Mouse (Mus musculus): ENCODE results near the gene Kif9. TPM values are rescaled to one million over a fixed set of nuclear protein-coding genes. Genes with fewer than 3 reads are reported as not detected.

Gene Kif9
- total RNA-seq, 1 experiment: 0.71 TPM

GRCm38 (mm10) chr9:110532538-110533291 is 56.0 kb downstream of the Kif9 start, which contains the start of gene Setd2:
Gene Setd2, plus strand, starts transcription at chr9:110532597.
- H3K4me3 ChIP-seq (ENCODE audit: insufficient read depth in 1 of 2, low read depth in 1 of 2, low read length in 2 of 2, poor library complexity in 1 of 2, severe bottlenecking in 1 of 2): peak within 1 kb of the TSS; percentile 94
- peak within 1 kb of the TSS; percentile 78 for H3K27ac ChIP-seq (ENCODE audit: insufficient read depth, low read depth, low read length, poor library complexity, severe bottlenecking)
- in situ Hi-C loops (cut with MboI; ENCODE audit: low sequenced_read_pairs in 2 of 2, unreplicated experiment in 2 of 2): no loop called here
- H3K36me3 ChIP-seq (ENCODE audit: control insufficient read depth, insufficient read depth, low read length, poor library complexity, severe bottlenecking): no peaks in the 10 kb centered on the region
- no peak for TF ChIP-seq ZNF384 (IDR thresholded peaks at IDR 0.05; ENCODE audit: low read depth, low read length)
- TF ChIP-seq MAFK (IDR thresholded peaks at IDR 0.05; ENCODE audit: insufficient read depth, low read depth, low read length): no peak
- no peak for TF ChIP-seq HCFC1 (IDR thresholded peaks at IDR 0.05; ENCODE audit: borderline replicate concordance, insufficient read depth, low read length)
- TF ChIP-seq CHD2 (IDR thresholded peaks at IDR 0.05; ENCODE audit: low read depth, low read length): no peak
- TF ChIP-seq ZC3H11A (IDR thresholded peaks at IDR 0.05; ENCODE audit: borderline replicate concordance, low read depth, low read length): no peak
- peak within 1 kb of the TSS; percentile 95 for H3K9ac ChIP-seq (ENCODE audit: insufficient read depth, low read depth, low read length, poor library complexity, severe bottlenecking)
- no peaks in the 10 kb centered on the region for H3K9me3 ChIP-seq (ENCODE audit: control insufficient read depth, insufficient read depth, low read depth, low read length)
- no peak for DNase-seq (ENCODE audit: low read depth, low spot score)
- H3K4me1 ChIP-seq (ENCODE audit: control insufficient read depth in 2 of 2, insufficient read depth in 2 of 2, low read length in 2 of 2, poor library complexity in 1 of 2): peaks cover 5 to 9% of the 10 kb centered on the region in 2 experiments; a peak in 3 of 4 replicates

DNA sequence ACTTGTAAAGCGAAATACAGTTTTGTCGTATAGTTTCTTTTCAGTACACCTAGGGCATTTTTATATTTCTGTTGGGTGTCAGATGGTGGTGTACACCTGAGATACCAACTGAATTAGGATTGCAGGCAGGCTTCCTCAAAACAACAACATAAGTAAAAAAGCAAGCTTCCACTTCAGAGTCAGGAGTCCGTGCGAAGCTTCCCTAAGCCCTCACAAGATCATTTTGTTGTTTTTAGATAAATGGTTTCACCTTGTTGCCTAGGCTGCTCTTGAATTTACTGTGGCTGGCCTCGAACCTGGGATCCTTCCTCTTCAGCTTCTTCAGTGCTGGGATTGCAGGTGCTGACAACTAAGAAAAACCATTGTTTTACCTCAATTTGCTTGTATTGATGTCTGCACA is 56.9 kb downstream of the Kif9 start:
- no peaks in the 10 kb centered on the region for H3K9me3 ChIP-seq (ENCODE audit: control insufficient read depth, insufficient read depth, low read depth, low read length)
- H3K36me3 ChIP-seq (ENCODE audit: control insufficient read depth, insufficient read depth, low read length, poor library complexity, severe bottlenecking): no peaks in the 10 kb centered on the region
- H3K27ac ChIP-seq (ENCODE audit: insufficient read depth, low read depth, low read length, poor library complexity, severe bottlenecking): no peak overlapping the region
- TF ChIP-seq ZNF384 (IDR thresholded peaks at IDR 0.05; ENCODE audit: low read depth, low read length) (no peak), HCFC1 (IDR thresholded peaks at IDR 0.05; ENCODE audit: borderline replicate concordance, insufficient read depth, low read length) (no peak), CHD2 (IDR thresholded peaks at IDR 0.05; ENCODE audit: low read depth, low read length) (no peak), MAFK (IDR thresholded peaks at IDR 0.05; ENCODE audit: insufficient read depth, low read depth, low read length) (no peak), ZC3H11A (IDR thresholded peaks at IDR 0.05; ENCODE audit: borderline replicate concordance, low read depth, low read length) (no peak)
- H3K9ac ChIP-seq (ENCODE audit: insufficient read depth, low read depth, low read length, poor library complexity, severe bottlenecking): peak overlapping the region; percentile 49; the same call in 1 of the 2 replicates
- no peak for DNase-seq (ENCODE audit: low read depth, low spot score)
- in situ Hi-C loops (cut with MboI; ENCODE audit: low sequenced_read_pairs in 2 of 2, unreplicated experiment in 2 of 2): no loop called here
- H3K4me3 ChIP-seq (ENCODE audit: insufficient read depth in 1 of 2, low read depth in 1 of 2, low read length in 2 of 2, poor library complexity in 1 of 2, severe bottlenecking in 1 of 2): peak overlapping the region; percentile 94; a peak in 3 of 4 replicates
- peaks cover 5 to 9% of the 10 kb centered on the region in 2 experiments; a peak in 3 of 4 replicates for H3K4me1 ChIP-seq (ENCODE audit: control insufficient read depth in 2 of 2, insufficient read depth in 2 of 2, low read length in 2 of 2, poor library complexity in 1 of 2)

GRCm38 (mm10) chr9:110535114-110535513 is 58.4 kb downstream of the Kif9 start:
- DNase-seq (ENCODE audit: low read depth, low spot score): no peak
- Histone ChIP-seq H3K27ac (ENCODE audit: insufficient read depth, low read depth, low read length, poor library complexity, severe bottlenecking) (no peak overlapping the region), H3K9ac (ENCODE audit: insufficient read depth, low read depth, low read length, poor library complexity, severe bottlenecking) (no peak overlapping the region), H3K9me3 (ENCODE audit: control insufficient read depth, insufficient read depth, low read depth, low read length) (no peaks in the 10 kb centered on the region), H3K4me1 (ENCODE audit: control insufficient read depth in 2 of 2, insufficient read depth in 2 of 2, low read length in 2 of 2, poor library complexity in 1 of 2) (peaks cover 4 to 9% of the 10 kb centered on the region in 2 experiments; a peak in 3 of 4 replicates), H3K4me3 (ENCODE audit: insufficient read depth in 1 of 2, low read depth in 1 of 2, low read length in 2 of 2, poor library complexity in 1 of 2, severe bottlenecking in 1 of 2) (no peak overlapping the region), H3K36me3 (ENCODE audit: control insufficient read depth, insufficient read depth, low read length, poor library complexity, severe bottlenecking) (no peaks in the 10 kb centered on the region)
- in situ Hi-C loops (cut with MboI; ENCODE audit: low sequenced_read_pairs in 2 of 2, unreplicated experiment in 2 of 2): no loop called here
- no peak for TF ChIP-seq ZNF384 (IDR thresholded peaks at IDR 0.05; ENCODE audit: low read depth, low read length)
- TF ChIP-seq ZC3H11A (IDR thresholded peaks at IDR 0.05; ENCODE audit: borderline replicate concordance, low read depth, low read length): no peak
- no peak for TF ChIP-seq CHD2 (IDR thresholded peaks at IDR 0.05; ENCODE audit: low read depth, low read length)
- TF ChIP-seq MAFK (IDR thresholded peaks at IDR 0.05; ENCODE audit: insufficient read depth, low read depth, low read length): no peak
- TF ChIP-seq HCFC1 (IDR thresholded peaks at IDR 0.05; ENCODE audit: borderline replicate concordance, insufficient read depth, low read length): no peak

GRCm38 (mm10) chr9:110536636-110537035 is 59.9 kb downstream of the Kif9 start:
- no peaks in the 10 kb centered on the region for H3K9me3 ChIP-seq (ENCODE audit: control insufficient read depth, insufficient read depth, low read depth, low read length)
- H3K36me3 ChIP-seq (ENCODE audit: control insufficient read depth, insufficient read depth, low read length, poor library complexity, severe bottlenecking): no peaks in the 10 kb centered on the region
- in situ Hi-C loops (cut with MboI; ENCODE audit: low sequenced_read_pairs in 2 of 2, unreplicated experiment in 2 of 2): no loop called here
- DNase-seq (ENCODE audit: low read depth, low spot score): no peak
- no peak overlapping the region for H3K27ac ChIP-seq (ENCODE audit: insufficient read depth, low read depth, low read length, poor library complexity, severe bottlenecking)
- no peak overlapping the region for H3K9ac ChIP-seq (ENCODE audit: insufficient read depth, low read depth, low read length, poor library complexity, severe bottlenecking)
- peaks cover 2 to 6% of the 10 kb centered on the region in 2 experiments; a peak in 1 of 4 replicates for H3K4me1 ChIP-seq (ENCODE audit: control insufficient read depth in 2 of 2, insufficient read depth in 2 of 2, low read length in 2 of 2, poor library complexity in 1 of 2)
- H3K4me3 ChIP-seq (ENCODE audit: insufficient read depth in 1 of 2, low read depth in 1 of 2, low read length in 2 of 2, poor library complexity in 1 of 2, severe bottlenecking in 1 of 2): no peak overlapping the region
- no peak for TF ChIP-seq MAFK (IDR thresholded peaks at IDR 0.05; ENCODE audit: insufficient read depth, low read depth, low read length)
- no peak for TF ChIP-seq CHD2 (IDR thresholded peaks at IDR 0.05; ENCODE audit: low read depth, low read length)
- TF ChIP-seq ZC3H11A (IDR thresholded peaks at IDR 0.05; ENCODE audit: borderline replicate concordance, low read depth, low read length): no peak
- TF ChIP-seq ZNF384 (IDR thresholded peaks at IDR 0.05; ENCODE audit: low read depth, low read length): no peak
- TF ChIP-seq HCFC1 (IDR thresholded peaks at IDR 0.05; ENCODE audit: borderline replicate concordance, insufficient read depth, low read length): no peak
